In genomic region chr6:108512994-108513393, GRCm38 (mm10) we compare ENCODE assay signal across 12 mouse cellular contexts.
"Had no signal": no experiment of that assay in that cellular context is flagged by ENCODE, and none has a peak within 500 bp of the region (broad histone marks: within the 10 kb centered on the region; RNA-seq: fewer than 3 reads in every experiment).

No protein-coding gene starts in this region.

- H3K9me3 ChIP-seq: hindbrain, embryonic 15.5 days; limb, embryonic 15.5 days; liver, embryonic 12.5 days; megakaryocyte, embryonic 14.5 days; midbrain, embryonic 12.5 days had no signal

- H3K27ac ChIP-seq: hindbrain, embryonic 15.5 days; left cerebral cortex, adult 2 months; limb, embryonic 15.5 days; liver, embryonic 12.5 days; macrophage; midbrain, embryonic 12.5 days had no signal

- H3K4me1 ChIP-seq: hindbrain, embryonic 15.5 days; midbrain, embryonic 12.5 days had no signal

- H3K9ac ChIP-seq: hindbrain, embryonic 15.5 days; limb, embryonic 15.5 days; liver, embryonic 12.5 days; lung, embryonic 14.5 days; midbrain, embryonic 12.5 days had no signal

- H3K27me3 ChIP-seq: hindbrain, embryonic 15.5 days; limb, embryonic 15.5 days; liver, embryonic 12.5 days; megakaryocyte, embryonic 14.5 days; midbrain, embryonic 12.5 days had no signal

- H3K4me2 ChIP-seq: hindbrain, embryonic 15.5 days; limb, embryonic 15.5 days; liver, embryonic 12.5 days; lung, embryonic 14.5 days; midbrain, embryonic 12.5 days had no signal

- H3K4me3 ChIP-seq: hindbrain, embryonic 15.5 days; left cerebral cortex, adult 2 months; limb, embryonic 15.5 days; liver, embryonic 12.5 days; megakaryocyte, embryonic 14.5 days; midbrain, embryonic 12.5 days had no signal

- ATAC-seq: liver, embryonic 12.5 days had no signal

- DNase-seq: lung, embryonic 14.5 days; lung, postnatal 10 days; right cerebral cortex, postnatal 14 days; thymus, adult 18-20 months; thymus, postnatal 14 days had no signal

- H3K36me3 ChIP-seq: hindbrain, embryonic 15.5 days; midbrain, embryonic 12.5 days had no signal
